Mouse (Mus musculus) G1E (cell line): ENCODE measurements around the gene Csad. TPM values are rescaled to one million over a fixed set of nuclear protein-coding genes. Genes with fewer than 3 reads are reported as not detected.
"Not testable (repeated sequence)": the region's sequence is repeated elsewhere in the genome, so short reads cannot be mapped to it uniquely, and the experiment has no call there.

Experiments used
- ATAC-seq: 2 replicates; pipeline ENCODE4 v1.8.0; 2016; ENCODE audit warnings: mild to moderate bottlenecking; ENCODE audit not compliant: insufficient number of reproducible peaks, poor library complexity, low FRiP score, severe bottlenecking; ENCODE audit errors: extremely low read depth
- DNase-seq: peaks from one replicate; pipeline ENCODE4 v3.0.0; 2012; ENCODE audit warnings: low spot score
- H3K27me3 ChIP-seq: 2 replicates; pipeline ENCODE4 v1.6.1; 2012; ENCODE audit warnings: mild to moderate bottlenecking, low read length, inconsistent platforms; ENCODE audit not compliant: insufficient read depth
- H3K36me3 ChIP-seq: replicated peaks from 2 replicates; pipeline ENCODE3; 2012; ENCODE audit warnings: mild to moderate bottlenecking, inconsistent platforms
- H3K4me1 ChIP-seq: 2 replicates; pipeline ENCODE4 v1.6.1; 2012; ENCODE audit warnings: low read depth, low read length, inconsistent platforms, mixed read lengths; ENCODE audit not compliant: insufficient read depth
- H3K4me3 ChIP-seq: 2 replicates; pipeline ENCODE4 v1.5.1; 2012; ENCODE audit warnings: low read depth, mild to moderate bottlenecking, inconsistent platforms, low read length, moderate library complexity, mixed read lengths
- H3K9me3 ChIP-seq: replicated peaks from 2 replicates; pipeline ENCODE4 v1.6.1; 2012; ENCODE audit warnings: inconsistent platforms
- CTCF ChIP-seq: IDR thresholded peaks from 2 replicates; pipeline ENCODE4 v1.5.1; 2012; ENCODE audit warnings: low read depth, low read length, inconsistent platforms, mixed read lengths
- GATA1 ChIP-seq: IDR thresholded peaks from 2 replicates; pipeline ENCODE4 v1.6.1; 2012; ENCODE audit warnings: borderline replicate concordance, low read length, inconsistent platforms, mixed read lengths
- GATA2 ChIP-seq: IDR thresholded peaks from 2 replicates; pipeline ENCODE4 v1.6.1; 2012; ENCODE audit warnings: low read depth, low read length, inconsistent platforms, borderline replicate concordance
- POLR2AphosphoS5 ChIP-seq: IDR thresholded peaks from 2 replicates; pipeline ENCODE4 v1.6.1; 2012; ENCODE audit warnings: low read depth, low read length, inconsistent platforms; ENCODE audit not compliant: insufficient replicate concordance
- TAL1 ChIP-seq: conservative IDR thresholded peaks from 2 replicates; pipeline ENCODE4 v1.6.1; 2012; ENCODE audit warnings: low read depth, low read length, inconsistent platforms, mixed read lengths
- polyA plus RNA-seq: library from polyadenylated mRNA; stranded (reverse); fragments of >175 nt; gene quantifications from 2 replicates; pipeline ENCODE4 v1.2.3, GENCODE M21; 2012
- total RNA-seq, 2 experiments: library from RNA; stranded (forward) in 1 of 2; stranded (reverse) in 1 of 2; fragments of 200-1000 nt in 1 of 2; fragments of >200 nt in 1 of 2; fragmentation: Nextera tagmentation in 1 of 2; gene quantifications; 2 replicates each; pipeline ENCODE4 v1.2.3; 2014 to 2017

Csad gene
- total and polyA plus RNA-seq, 3 experiments = 3.1 to 11.9 (median 4.2) TPM

GRCm38 (mm10) chr15:102165468-102166100 lies 38.9 kb downstream of the Csad start:
- no peak for DNase-seq
- TF ChIP-seq POLR2AphosphoS5 (no peak), GATA2 (no peak), CTCF (no peak), TAL1 (no peak), GATA1 (no peak)
- Histone ChIP-seq H3K27me3 (peaks cover 22% of the 10 kb centered on the region), H3K4me3 (no peak overlapping the region), H3K4me1 (peaks cover 7% of the 10 kb centered on the region), H3K9me3 (no peaks in the 10 kb centered on the region), H3K36me3 (peaks cover 23% of the 10 kb centered on the region)
- ATAC-seq = no peak

- TF ChIP-seq POLR2AphosphoS5 = no peak
- TF ChIP-seq GATA2 = no peak
- no peak for TF ChIP-seq CTCF
- no peak for TF ChIP-seq TAL1
- TF ChIP-seq GATA1 = no peak
- no peak for ATAC-seq
- Histone ChIP-seq H3K27me3 (peaks cover 20% of the 10 kb centered on the region), H3K36me3 (peaks cover 29% of the 10 kb centered on the region), H3K9me3 (no peaks in the 10 kb centered on the region), H3K4me3 (no peak overlapping the region), H3K4me1 (peaks cover 6% of the 10 kb centered on the region)
- DNase-seq = no peak
These were observed 40.4 kb downstream of the Csad start for GRCm38 (mm10) chr15:102163900-102164693.

DNA sequence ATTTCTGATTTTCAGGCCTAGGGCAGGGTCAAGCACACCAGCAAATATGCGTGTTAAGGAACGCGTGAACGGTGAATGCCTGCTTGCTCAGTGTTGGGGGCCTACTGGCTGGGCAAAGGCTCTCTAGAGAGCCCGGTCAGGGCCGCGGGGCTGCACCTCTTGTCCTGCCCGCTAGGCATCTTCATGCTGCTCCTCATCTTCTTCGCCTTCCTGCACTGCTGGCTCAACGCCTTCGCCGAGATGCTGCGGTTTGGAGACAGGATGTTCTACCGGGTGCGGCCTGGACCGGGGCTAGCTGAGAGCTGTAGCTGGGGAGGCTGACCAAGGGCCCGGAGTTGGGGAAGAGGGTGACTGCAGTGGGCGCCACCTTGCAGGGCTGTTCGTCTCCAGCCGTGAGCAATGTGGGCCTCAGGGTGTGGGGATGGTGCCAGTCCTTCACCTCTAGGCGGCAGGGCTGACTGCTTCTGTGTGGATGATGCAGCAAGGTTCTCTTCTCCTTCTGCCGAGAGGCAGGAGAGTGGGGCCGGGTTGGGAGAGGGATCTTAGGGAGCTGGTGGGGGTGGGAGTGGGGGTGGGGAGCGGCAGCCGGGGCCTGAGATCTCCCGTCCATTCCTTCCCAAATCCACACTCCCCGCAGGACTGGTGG lies 44.0 kb downstream of the Csad start:
- DNase-seq (no peak), ATAC-seq (no peak)
- Histone ChIP-seq H3K4me1 (peaks cover 8% of the 10 kb centered on the region), H3K4me3 (no peak overlapping the region), H3K36me3 (peaks cover 61% of the 10 kb centered on the region), H3K27me3 (peaks cover 8% of the 10 kb centered on the region; the same call in 1 of the 2 replicates), H3K9me3 (no peaks in the 10 kb centered on the region)
- TF ChIP-seq POLR2AphosphoS5 (no peak), GATA1 (no peak), CTCF (no peak), TAL1 (no peak), GATA2 (no peak)

GRCm38 (mm10) chr15:102156836-102157235 lies 47.7 kb downstream of the Csad start:
- Histone ChIP-seq H3K4me1 (peaks cover 7% of the 10 kb centered on the region), H3K27me3 (peaks cover 8% of the 10 kb centered on the region; the same call in 1 of the 2 replicates), H3K4me3 (no peak overlapping the region), H3K9me3 (no peaks in the 10 kb centered on the region), H3K36me3 (peaks cover 73% of the 10 kb centered on the region)
- ATAC-seq (no peak), DNase-seq (no peak)
- TF ChIP-seq GATA1 (no peak), TAL1 (no peak), POLR2AphosphoS5 (no peak), GATA2 (no peak), CTCF (no peak)

GRCm38 (mm10) chr15:102155006-102155405 lies 49.5 kb downstream of the Csad start:
- Histone ChIP-seq H3K4me1 (peaks cover 22% of the 10 kb centered on the region), H3K36me3 (peaks cover 56% of the 10 kb centered on the region)
- not testable (repeated sequence) for ATAC-seq, H3K27me3 ChIP-seq, H3K9me3 ChIP-seq, DNase-seq, H3K4me3 ChIP-seq

GRCm38 (mm10) chr15:102152646-102153045 lies 51.9 kb downstream of the Csad start:
- peaks cover 43% of the 10 kb centered on the region for H3K36me3 ChIP-seq
- peaks cover 7% of the 10 kb centered on the region; the same call in 1 of the 2 replicates for H3K27me3 ChIP-seq
- no peaks in the 10 kb centered on the region for H3K9me3 ChIP-seq
- no peak overlapping the region for H3K4me3 ChIP-seq
- DNase-seq (no peak), ATAC-seq (no peak)
- TF ChIP-seq GATA2 = no peak
- H3K4me1 ChIP-seq = peaks cover 41% of the 10 kb centered on the region
